Comparison of ENCODE assay signal across 14 mouse cellular contexts in the genomic region with DNA sequence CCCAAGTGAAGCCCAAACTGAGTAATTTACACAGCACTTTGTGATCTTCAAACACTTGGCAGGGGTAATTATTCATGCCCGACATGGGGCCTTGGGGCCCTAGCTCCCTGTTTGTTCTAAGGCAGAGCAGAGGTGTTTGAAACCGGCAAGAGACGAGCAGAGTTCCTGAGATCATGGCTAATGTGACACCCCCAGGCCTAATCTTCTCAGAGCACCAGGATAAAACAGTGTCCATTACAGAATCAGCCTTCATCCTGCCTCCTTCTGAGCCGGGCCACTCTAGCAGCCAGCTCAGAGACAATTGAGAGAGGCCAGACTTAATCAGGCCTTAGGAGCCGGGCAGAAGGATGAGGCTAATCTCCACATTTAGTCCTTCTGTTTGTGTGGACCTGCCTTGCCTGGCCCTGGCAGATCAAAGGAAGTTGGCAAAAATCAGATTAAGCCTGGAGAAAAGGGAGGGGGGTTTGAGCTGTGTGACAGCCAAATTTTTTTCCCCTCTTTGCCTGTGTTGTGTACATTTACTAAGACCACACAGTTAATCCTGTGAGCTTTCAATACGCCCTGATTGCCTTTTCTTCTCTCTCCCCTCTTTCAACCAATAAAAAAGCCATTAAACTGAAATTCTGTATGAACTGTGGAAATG.
DNase-seq lines count a peak whose midpoint lies in the region; ATAC-seq lines count a peak whose summit lies in the region.
"Had no signal": no experiment of that assay in that cellular context is flagged by ENCODE, and none has a peak within 500 bp of the region (broad histone marks: within the 10 kb centered on the region; RNA-seq: fewer than 3 reads in every experiment).

No protein-coding gene starts in this region.

- no peaks in the 10 kb centered on the region for H3K36me3 ChIP-seq in hindbrain, embryonic 10.5 days
- H3K36me3 ChIP-seq in hindbrain, embryonic 13.5 days = no peaks in the 10 kb centered on the region
- H3K36me3 ChIP-seq in forebrain, embryonic 16.5 days (ENCODE audit: control insufficient read depth, insufficient read depth) = no peaks in the 10 kb centered on the region
- H3K36me3 ChIP-seq in midbrain, embryonic 14.5 days (ENCODE audit: control insufficient read depth, insufficient read depth, low read length) = no peaks in the 10 kb centered on the region
- H3K36me3 ChIP-seq: embryonic facial prominence, embryonic 13.5 days; liver, embryonic 13.5 days had no signal

- no peak; the same call in 1 of the 2 replicates for ATAC-seq in hindbrain, embryonic 13.5 days (ENCODE audit: low FRiP score)
- ATAC-seq in forebrain, embryonic 16.5 days = peak; percentile 57
- ATAC-seq in midbrain, embryonic 14.5 days (ENCODE audit: low FRiP score, low TSS enrichment) = peak; percentile 54

- peaks cover 31% of the 10 kb centered on the region for H3K27me3 ChIP-seq in hindbrain, embryonic 10.5 days (ENCODE audit: insufficient read depth, poor library complexity, severe bottlenecking)
- 0 out of 2 replicates have a peak, but pooled peaks cover 8% of the 10 kb centered on the region for H3K27me3 ChIP-seq in hindbrain, embryonic 13.5 days
- peaks cover 15% of the 10 kb centered on the region for H3K27me3 ChIP-seq in forebrain, embryonic 16.5 days (replicated peaks; ENCODE audit: control insufficient read depth, insufficient read depth, low read length)
- H3K27me3 ChIP-seq in midbrain, embryonic 14.5 days (ENCODE audit: control insufficient read depth, insufficient read depth, low read length) = no peaks in the 10 kb centered on the region; the same call in 1 of the 2 replicates
- H3K27me3 ChIP-seq: liver, embryonic 13.5 days had no signal

- H3K4me3 ChIP-seq in hindbrain, embryonic 10.5 days = no peak overlapping the region
- no peak overlapping the region for H3K4me3 ChIP-seq in hindbrain, embryonic 13.5 days
- no peak overlapping the region for H3K4me3 ChIP-seq in forebrain, embryonic 16.5 days (replicated peaks; ENCODE audit: low read length)
- H3K4me3 ChIP-seq in midbrain, embryonic 14.5 days (replicated peaks; ENCODE audit: low read depth, low read length) = no peak overlapping the region
- H3K4me3 ChIP-seq: embryonic facial prominence, embryonic 13.5 days; liver, embryonic 13.5 days had no signal

- no peak overlapping the region for H3K9ac ChIP-seq in hindbrain, embryonic 13.5 days
- H3K9ac ChIP-seq in forebrain, embryonic 16.5 days (replicated peaks; ENCODE audit: low read depth, low read length) = no peak overlapping the region
- H3K9ac ChIP-seq in midbrain, embryonic 14.5 days (replicated peaks; ENCODE audit: low read length) = no peak overlapping the region
- H3K9ac ChIP-seq: embryonic facial prominence, embryonic 13.5 days; liver, embryonic 13.5 days had no signal

- H3K9me3 ChIP-seq in hindbrain, embryonic 10.5 days = no peaks in the 10 kb centered on the region
- H3K9me3 ChIP-seq in hindbrain, embryonic 13.5 days = no peaks in the 10 kb centered on the region
- H3K9me3 ChIP-seq in forebrain, embryonic 16.5 days (ENCODE audit: control insufficient read depth, low read length) = no peaks in the 10 kb centered on the region
- no peaks in the 10 kb centered on the region for H3K9me3 ChIP-seq in midbrain, embryonic 14.5 days (ENCODE audit: control insufficient read depth, low read length)
- H3K9me3 ChIP-seq: embryonic facial prominence, embryonic 13.5 days; liver, embryonic 13.5 days had no signal

- peak overlapping the region; percentile 70 for H3K27ac ChIP-seq in hindbrain, embryonic 10.5 days
- no peak overlapping the region for H3K27ac ChIP-seq in hindbrain, embryonic 13.5 days
- H3K27ac ChIP-seq in forebrain, embryonic 16.5 days (ENCODE audit: low read length) = no peak overlapping the region
- H3K27ac ChIP-seq in midbrain, embryonic 14.5 days (replicated peaks; ENCODE audit: low read depth, low read length) = peak overlapping the region; percentile 46
- H3K27ac ChIP-seq: embryonic facial prominence, embryonic 13.5 days; liver, embryonic 13.5 days had no signal

- DNase-seq in hindbrain, embryonic 10.5 days (ENCODE audit: low spot score) = peak; percentile 18
- DNase-seq in embryo, embryonic 11 days = peak; percentile 45
- peak; percentile 68 for DNase-seq in midbrain, embryonic 14.5 days
- DNase-seq in B cell, adult 2 months = no peak
- no peak for DNase-seq in ovary, adult 18-20 months (ENCODE audit: low spot score)
- no peak for DNase-seq in yolk sac, embryonic 10.5 days (ENCODE audit: low spot score)
- DNase-seq: adrenal gland, adult 8-10 months; cerebellum, adult 11 months; kidney, postnatal 4 days; liver, embryonic 13.5 days; spleen, adult 18-20 months had no signal

- no peak overlapping the region for H3K4me2 ChIP-seq in hindbrain, embryonic 13.5 days
- H3K4me2 ChIP-seq in forebrain, embryonic 16.5 days (ENCODE audit: low read length) = no peak overlapping the region
- H3K4me2 ChIP-seq in midbrain, embryonic 14.5 days (ENCODE audit: low read length) = peak overlapping the region; percentile 9; the same call in 1 of the 2 replicates
- H3K4me2 ChIP-seq: embryonic facial prominence, embryonic 13.5 days; liver, embryonic 13.5 days had no signal

- peaks cover 29% of the 10 kb centered on the region for H3K4me1 ChIP-seq in hindbrain, embryonic 10.5 days (replicated peaks)
- peaks cover 26% of the 10 kb centered on the region for H3K4me1 ChIP-seq in hindbrain, embryonic 13.5 days (replicated peaks)
- H3K4me1 ChIP-seq in forebrain, embryonic 16.5 days (replicated peaks; ENCODE audit: control insufficient read depth, insufficient read depth, low read length) = peaks cover 14% of the 10 kb centered on the region
- H3K4me1 ChIP-seq in midbrain, embryonic 14.5 days (ENCODE audit: control insufficient read depth, insufficient read depth, low read length) = peaks cover 30% of the 10 kb centered on the region
- H3K4me1 ChIP-seq: liver, embryonic 13.5 days had no signal

- 18% methylated on average over 6 of the region's 6 CpGs for WGBS in hindbrain, embryonic 10.5 days
- WGBS in hindbrain, embryonic 13.5 days = 17% methylated on average over 6 of the region's 6 CpGs
- 6% methylated on average over 6 of the region's 6 CpGs for WGBS in forebrain, embryonic 16.5 days
- WGBS in midbrain, embryonic 14.5 days = 6% methylated on average over 6 of the region's 6 CpGs

Comparison
In these comparisons a context has a peak if more than half of its experiments do, and no peak if none do; other contexts are left out.
1. H3K27ac ChIP-seq: peak in hindbrain, embryonic 10.5 days (single experiment) and midbrain, embryonic 14.5 days (single experiment); none in hindbrain, embryonic 13.5 days (single experiment) and forebrain, embryonic 16.5 days (single experiment).
2. DNase-seq: peak in hindbrain, embryonic 10.5 days (single experiment), embryo, embryonic 11 days (single experiment) and midbrain, embryonic 14.5 days (single experiment); none in B cell, adult 2 months (0 of 2), ovary, adult 18-20 months (single experiment) and yolk sac, embryonic 10.5 days (single experiment).